Mouse (Mus musculus) embryonic facial prominence, embryonic 12.5 days (tissue): ENCODE results near the gene Sf3b1. TPM values are rescaled to one million over a fixed set of nuclear protein-coding genes. Genes with fewer than 3 reads are reported as not detected.
"Not testable (repeated sequence)": the region's sequence is repeated elsewhere in the genome, so short reads cannot be mapped to it uniquely, and the experiment has no call there.

ENCODE experiments used
- ATAC-seq: fragments of 200-750 bp; cut with Nextera tagmentation; 2 replicates; pipeline ENCODE4 v1.8.0; 2017; ENCODE audit not compliant: insufficient number of reproducible peaks, insufficient read depth, low FRiP score, low TSS enrichment
- H3K27ac ChIP-seq: fragments of 300-500 bp; sonication (generic); 2 replicates; pipeline ENCODE4 v1.5.1; 2016; ENCODE audit warnings: mild to moderate bottlenecking
- H3K27me3 ChIP-seq: fragments of 300-500 bp; sonication (generic); 2 replicates; pipeline ENCODE4 v1.6.1; 2016; ENCODE audit warnings: mild to moderate bottlenecking, moderate library complexity
- H3K36me3 ChIP-seq: fragments of 300-500 bp; sonication (generic); 2 replicates; pipeline ENCODE4 v1.6.1; 2016; ENCODE audit warnings: mild to moderate bottlenecking
- H3K4me1 ChIP-seq: fragments of 300-500 bp; sonication (generic); 2 replicates; pipeline ENCODE4 v1.6.1; 2016
- H3K4me2 ChIP-seq: fragments of 300-500 bp; sonication (generic); replicated peaks from 2 replicates; pipeline ENCODE4 v1.6.1; 2016; ENCODE audit warnings: mild to moderate bottlenecking, moderate library complexity
- H3K4me3 ChIP-seq: fragments of 300-500 bp; sonication (generic); 2 replicates; pipeline ENCODE4 v1.5.1; 2016; ENCODE audit warnings: mild to moderate bottlenecking
- H3K9ac ChIP-seq: fragments of 300-500 bp; sonication (generic); 2 replicates; pipeline ENCODE4 v1.6.1; 2016; ENCODE audit warnings: mild to moderate bottlenecking, moderate library complexity
- H3K9me3 ChIP-seq: fragments of 300-500 bp; sonication (generic); 2 replicates; pipeline ENCODE4 v1.6.1; 2016; ENCODE audit warnings: mild to moderate bottlenecking, moderate library complexity
- WGBS: fragments of 180-500 bp; shearing (Covaris S2); methylation state at CpG from one replicate; pipeline ENCODE4 v1.1.7; 2016; 5-methylcytosine and 5-hydroxymethylcytosine counted together
- polyA plus RNA-seq: library from polyadenylated mRNA; unstranded; fragments of >200 nt; fragmentation: Nextera tagmentation; extraction: Ambion mirVana; gene quantifications from 2 replicates; pipeline ENCODE4 v1.2.1, GENCODE M21; 2016

Gene Sf3b1
- polyA plus RNA-seq: 317 and 342 TPM in 2 replicates

- Histone ChIP-seq H3K4me1 (peaks cover 6% of the 10 kb centered on the region; the same call in 1 of the 2 replicates), H3K9me3 (no peaks in the 10 kb centered on the region), H3K4me2 (peak within 1 kb of the TSS; percentile 78), H3K4me3 (peak within 1 kb of the TSS; percentile 88), H3K9ac (peak within 1 kb of the TSS; percentile 97), H3K36me3 (no peaks in the 10 kb centered on the region), H3K27me3 (no peaks in the 10 kb centered on the region), H3K27ac (peak within 1 kb of the TSS; percentile 94)
- peak; percentile 99 for ATAC-seq
- WGBS: 2% methylated on average over 46 of the region's 46 CpGs
Observed at GRCm38 (mm10) chr1:55027253-55027801, at the start of gene Sf3b1. Gene Sf3b1, minus strand, starts transcription at chr1:55027481.

- H3K9me3 ChIP-seq: no peaks in the 10 kb centered on the region
- no peak overlapping the region for H3K4me3 ChIP-seq
- no peak overlapping the region for H3K4me2 ChIP-seq
- H3K9ac ChIP-seq: no peak overlapping the region
- no peaks in the 10 kb centered on the region for H3K27me3 ChIP-seq
- no peak for ATAC-seq
- H3K4me1 ChIP-seq: 0 out of 2 replicates have a peak, but pooled peaks cover 3% of the 10 kb centered on the region
- H3K27ac ChIP-seq: no peak overlapping the region
- H3K36me3 ChIP-seq: peaks cover 36% of the 10 kb centered on the region
Observed at GRCm38 (mm10) chr1:55076395-55076743, 49.1 kb upstream of the Sf3b1 start.

GRCm38 (mm10) chr1:55075652-55076394 lies 48.5 kb upstream of the Sf3b1 start:
- H3K36me3 ChIP-seq: peaks cover 31% of the 10 kb centered on the region
- 0 out of 2 replicates have a peak, but pooled peaks cover 3% of the 10 kb centered on the region for H3K4me1 ChIP-seq

GRCm38 (mm10) chr1:55074757-55075156 lies 47.5 kb upstream of the Sf3b1 start:
- no peaks in the 10 kb centered on the region for H3K27me3 ChIP-seq
- peaks cover 24% of the 10 kb centered on the region for H3K36me3 ChIP-seq
- no peaks in the 10 kb centered on the region for H3K9me3 ChIP-seq
- no peak overlapping the region for H3K4me3 ChIP-seq
- H3K4me1 ChIP-seq: 0 out of 2 replicates have a peak, but pooled peaks cover 3% of the 10 kb centered on the region
- H3K4me2 ChIP-seq: no peak overlapping the region
- no peak overlapping the region for H3K27ac ChIP-seq
- ATAC-seq: no peak
- 42% methylated on average over 2 of the region's 2 CpGs for WGBS
- no peak overlapping the region for H3K9ac ChIP-seq

More at GRCm38 (mm10) chr1:55075652-55076394, 48.5 kb upstream of the Sf3b1 start:
- WGBS: 73% methylated on average over 5 of the region's 5 CpGs
- no peaks in the 10 kb centered on the region for H3K9me3 ChIP-seq
- no peaks in the 10 kb centered on the region for H3K27me3 ChIP-seq
- ATAC-seq: no peak
- no peak overlapping the region for H3K4me2 ChIP-seq
- no peak overlapping the region for H3K4me3 ChIP-seq
- no peak overlapping the region for H3K27ac ChIP-seq
- H3K9ac ChIP-seq: no peak overlapping the region

GRCm38 (mm10) chr1:55072328-55072727 lies 45.0 kb upstream of the Sf3b1 start:
- not testable (repeated sequence) for H3K27ac ChIP-seq, H3K9me3 ChIP-seq, H3K4me3 ChIP-seq, H3K27me3 ChIP-seq, H3K9ac ChIP-seq, H3K4me2 ChIP-seq, ATAC-seq, H3K4me1 ChIP-seq
- peaks cover 19% of the 10 kb centered on the region for H3K36me3 ChIP-seq

GRCm38 (mm10) chr1:55061772-55062171 lies 34.5 kb upstream of the Sf3b1 start:
- 89% methylated on average over 4 of the region's 4 CpGs for WGBS
- Histone ChIP-seq H3K4me2 (no peak overlapping the region), H3K27ac (no peak overlapping the region), H3K27me3 (no peaks in the 10 kb centered on the region), H3K4me1 (no peaks in the 10 kb centered on the region), H3K36me3 (peaks cover 29% of the 10 kb centered on the region), H3K9ac (no peak overlapping the region), H3K9me3 (no peaks in the 10 kb centered on the region), H3K4me3 (no peak overlapping the region)
- ATAC-seq: no peak

GRCm38 (mm10) chr1:55061099-55061498 lies 33.8 kb upstream of the Sf3b1 start:
- no peak for ATAC-seq
- H3K27me3 ChIP-seq: no peaks in the 10 kb centered on the region
- no peaks in the 10 kb centered on the region for H3K9me3 ChIP-seq
- H3K36me3 ChIP-seq: peaks cover 24% of the 10 kb centered on the region
- H3K4me2 ChIP-seq: no peak overlapping the region
- H3K27ac ChIP-seq: no peak overlapping the region
- H3K9ac ChIP-seq: no peak overlapping the region
- H3K4me3 ChIP-seq: no peak overlapping the region
- WGBS: 92% methylated on average over 5 of the region's 5 CpGs
- H3K4me1 ChIP-seq: no peaks in the 10 kb centered on the region

- H3K36me3 ChIP-seq: not testable (repeated sequence)
Observed at GRCm38 (mm10) chr1:55058383-55058782, 31.1 kb upstream of the Sf3b1 start.

GRCm38 (mm10) chr1:55055322-55056115 lies 28.2 kb upstream of the Sf3b1 start:
- ATAC-seq: no peak
- Histone ChIP-seq H3K4me1 (peaks cover 9% of the 10 kb centered on the region), H3K27ac (no peak overlapping the region), H3K36me3 (no peaks in the 10 kb centered on the region), H3K4me2 (no peak overlapping the region), H3K9me3 (no peaks in the 10 kb centered on the region), H3K27me3 (no peaks in the 10 kb centered on the region), H3K9ac (no peak overlapping the region), H3K4me3 (no peak overlapping the region)
- WGBS: 84% methylated on average over 5 of the region's 5 CpGs

More at GRCm38 (mm10) chr1:55058383-55058782, 31.1 kb upstream of the Sf3b1 start:
- not testable (repeated sequence) for H3K4me2 ChIP-seq, H3K9ac ChIP-seq, ATAC-seq, H3K9me3 ChIP-seq, H3K4me3 ChIP-seq, H3K27ac ChIP-seq, H3K4me1 ChIP-seq, H3K27me3 ChIP-seq
- WGBS: 76% methylated on average over 2 of the region's 3 CpGs

- no peak for ATAC-seq
- no peak overlapping the region for H3K9ac ChIP-seq
- WGBS: 69% methylated on average over 4 of the region's 4 CpGs
Observed at GRCm38 (mm10) chr1:55053596-55053995, 26.3 kb upstream of the Sf3b1 start.

GRCm38 (mm10) chr1:55053005-55053404 lies 25.7 kb upstream of the Sf3b1 start:
- WGBS: under 1% methylated on average over 42 of the region's 42 CpGs
- ATAC-seq: peak; percentile 43

More at GRCm38 (mm10) chr1:55053596-55053995, 26.3 kb upstream of the Sf3b1 start:
- H3K9me3 ChIP-seq: no peaks in the 10 kb centered on the region
- peak overlapping the region; percentile 75 for H3K4me2 ChIP-seq
- no peak overlapping the region for H3K27ac ChIP-seq
- H3K36me3 ChIP-seq: no peaks in the 10 kb centered on the region
- H3K4me1 ChIP-seq: peaks cover 9% of the 10 kb centered on the region
- no peaks in the 10 kb centered on the region for H3K27me3 ChIP-seq
- peak overlapping the region; percentile 81 for H3K4me3 ChIP-seq

More at GRCm38 (mm10) chr1:55053005-55053404, 25.7 kb upstream of the Sf3b1 start:
- peak overlapping the region; percentile 67 for H3K9ac ChIP-seq
- H3K9me3 ChIP-seq: no peaks in the 10 kb centered on the region
- no peaks in the 10 kb centered on the region for H3K36me3 ChIP-seq
- no peak overlapping the region for H3K27ac ChIP-seq
- H3K4me1 ChIP-seq: peaks cover 9% of the 10 kb centered on the region
- no peaks in the 10 kb centered on the region for H3K27me3 ChIP-seq
- peak overlapping the region; percentile 75 for H3K4me2 ChIP-seq
- H3K4me3 ChIP-seq: peak overlapping the region; percentile 81
